Mouse (Mus musculus) lung, adult 2 months (tissue): ENCODE results near the gene Zdhhc11.

Source experiments
- CTCF ChIP-seq: fragments of 200-500 bp; IDR thresholded peaks from 2 replicates; pipeline ENCODE4 v1.5.1; 2011; ENCODE audit warnings: mild to moderate bottlenecking, low read length, control low read depth; ENCODE audit not compliant: insufficient read depth
- POLR2A ChIP-seq: fragments of 200-500 bp; IDR thresholded peaks from 2 replicates; pipeline ENCODE4 v1.6.1; 2011; ENCODE audit warnings: low read depth, mild to moderate bottlenecking, control low read depth, low read length, borderline replicate concordance; ENCODE audit errors: extremely low read depth

DNA sequence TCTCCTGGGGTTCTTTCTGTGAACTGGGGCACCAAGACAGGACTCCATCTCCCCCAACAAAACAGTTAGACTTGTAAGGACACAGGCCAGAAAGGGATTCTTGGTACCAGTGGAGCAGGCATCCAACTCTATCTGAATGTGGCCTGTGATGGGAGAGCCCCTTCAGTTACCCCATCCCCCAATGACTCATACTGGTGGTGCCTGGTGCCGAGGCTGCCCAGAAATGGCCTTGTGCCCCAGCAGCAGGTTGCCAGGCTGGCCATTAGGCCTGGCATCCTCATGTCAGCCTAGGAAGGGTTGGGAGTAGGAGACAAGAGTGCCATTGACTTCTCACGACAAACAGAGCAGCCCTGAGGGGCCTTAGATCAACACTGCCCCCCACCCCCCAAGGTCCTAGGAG, 64.5 kb downstream of the Zdhhc11 start:
- TF ChIP-seq CTCF (no peak), POLR2A (no peak)
